Mouse (Mus musculus) C2C12 (cell line): ENCODE results near the gene Sgcg.

Experiments used
- CEBPB ChIP-seq: IDR thresholded peaks from one replicate; pipeline ENCODE4 v1.6.1; 2011; ENCODE audit warnings: low read depth, mild to moderate bottlenecking, control low read depth, moderate library complexity
- CTCF ChIP-seq: IDR thresholded peaks from one replicate; pipeline ENCODE4 v1.5.1; 2011; ENCODE audit not compliant: control insufficient read depth, insufficient read depth, insufficient read length
- FOSL1 ChIP-seq: IDR thresholded peaks from one replicate; pipeline ENCODE4 v1.8.0; 2011; ENCODE audit warnings: mild to moderate bottlenecking, low read length; ENCODE audit not compliant: poor library complexity, insufficient read depth, severe bottlenecking
- MAX ChIP-seq: IDR thresholded peaks from one replicate; pipeline ENCODE4 v1.6.1; 2011; ENCODE audit warnings: mild to moderate bottlenecking, control low read depth
- MYOD1 ChIP-seq: IDR thresholded peaks from one replicate; pipeline ENCODE4 v1.6.1; 2011; ENCODE audit warnings: low read depth; ENCODE audit not compliant: control insufficient read depth, insufficient read length
- MYOG ChIP-seq: IDR thresholded peaks from one replicate; pipeline ENCODE4 v1.6.1; 2011; ENCODE audit not compliant: control insufficient read depth, insufficient read length; ENCODE audit errors: extremely low read depth
- USF1 ChIP-seq: IDR thresholded peaks from one replicate; pipeline ENCODE4 v1.6.1; 2011; ENCODE audit warnings: low read depth, mild to moderate bottlenecking, control low read depth, moderate library complexity

DNA sequence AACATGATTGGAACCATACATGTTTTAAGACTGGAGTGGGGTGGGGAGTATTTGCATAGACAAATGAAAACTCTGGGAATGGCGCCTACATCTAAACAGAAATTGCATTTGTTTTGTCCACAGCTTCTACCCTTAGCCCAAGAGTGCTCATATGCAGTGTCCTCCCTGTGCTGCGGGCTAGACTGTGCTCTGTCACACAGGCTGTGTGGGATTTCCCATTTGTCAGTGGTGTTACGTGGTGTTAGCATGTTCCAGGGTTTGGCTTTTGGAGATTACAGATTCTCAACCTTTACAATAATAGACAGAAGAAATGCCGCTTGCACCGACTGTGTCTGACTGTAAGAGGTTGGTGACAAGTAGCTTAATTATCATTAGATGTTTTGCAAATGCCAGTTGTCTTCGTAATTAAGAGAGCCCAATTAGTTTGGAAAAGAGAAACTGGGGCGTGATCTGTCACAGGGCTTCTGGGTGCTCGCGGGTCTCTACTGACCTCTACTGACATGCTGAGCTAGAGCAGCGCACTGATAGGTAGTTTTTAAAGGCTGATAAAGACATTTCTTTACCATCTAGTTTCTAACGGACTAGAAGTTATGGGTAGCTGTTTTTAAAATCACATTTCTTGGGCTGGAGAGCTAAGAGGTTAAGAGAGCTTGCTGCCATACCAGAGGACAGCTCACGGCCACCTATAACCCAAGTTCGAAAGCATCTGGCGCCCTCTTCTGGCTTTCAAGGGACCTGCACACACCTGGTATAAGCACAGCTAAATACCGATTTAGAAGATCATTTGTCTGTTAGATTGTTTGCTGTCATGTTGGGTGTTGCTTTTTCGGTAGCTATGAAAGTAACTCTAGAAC is 35.8 kb upstream of the Sgcg start:
- TF ChIP-seq CTCF = peak; percentile 53
- TF ChIP-seq MAX = no peak
- no peak for TF ChIP-seq CEBPB
- no peak for TF ChIP-seq MYOG
- TF ChIP-seq MYOD1 = no peak
- TF ChIP-seq USF1 = no peak
- no peak for TF ChIP-seq FOSL1
